Mouse (Mus musculus) midbrain, embryonic 13.5 days (tissue): ENCODE measurements around the gene Cers1. TPM values are rescaled to one million over a fixed set of nuclear protein-coding genes. Genes with fewer than 3 reads are reported as not detected.

Experiments
- ATAC-seq: fragments of 200-750 bp; cut with Nextera tagmentation; 2 replicates; pipeline ENCODE4 v1.8.0; 2017; ENCODE audit warnings: mild to moderate bottlenecking, moderate TSS enrichment, moderate library complexity
- H3K27ac ChIP-seq: fragments of 300-500 bp; sonication (generic); 2 replicates; pipeline ENCODE4 v1.5.1; 2015; ENCODE audit warnings: inconsistent platforms, mild to moderate bottlenecking, moderate library complexity
- H3K27me3 ChIP-seq: fragments of 300-500 bp; sonication (generic); 2 replicates; pipeline ENCODE4 v1.6.1; 2015; ENCODE audit warnings: mild to moderate bottlenecking, inconsistent platforms
- H3K36me3 ChIP-seq: fragments of 300-500 bp; sonication (generic); 2 replicates; pipeline ENCODE4 v1.6.1; 2015; ENCODE audit warnings: mild to moderate bottlenecking, inconsistent platforms
- H3K4me1 ChIP-seq: fragments of 300-500 bp; sonication (generic); replicated peaks from 2 replicates; pipeline ENCODE4 v1.6.1; 2015; ENCODE audit warnings: inconsistent platforms
- H3K4me2 ChIP-seq: fragments of 300-500 bp; sonication (generic); replicated peaks from 2 replicates; pipeline ENCODE4 v1.6.1; 2015; ENCODE audit warnings: moderate library complexity, mild to moderate bottlenecking, inconsistent platforms
- H3K4me3 ChIP-seq: fragments of 300-500 bp; sonication (generic); replicated peaks from 2 replicates; pipeline ENCODE4 v1.5.1; 2015; ENCODE audit warnings: mild to moderate bottlenecking, inconsistent platforms
- H3K9ac ChIP-seq: fragments of 300-500 bp; sonication (generic); replicated peaks from 2 replicates; pipeline ENCODE4 v1.6.1; 2015; ENCODE audit warnings: mild to moderate bottlenecking, inconsistent platforms
- H3K9me3 ChIP-seq: fragments of 300-500 bp; sonication (generic); 2 replicates; pipeline ENCODE4 v1.6.1; 2016; ENCODE audit warnings: mild to moderate bottlenecking, inconsistent platforms
- WGBS: fragments of 180-500 bp; shearing (Covaris S2); methylation state at CpG from one replicate; pipeline ENCODE4 v1.1.7; 2015; 5-methylcytosine and 5-hydroxymethylcytosine counted together
- polyA plus RNA-seq: library from polyadenylated mRNA; unstranded; fragments of >200 nt; fragmentation: Nextera tagmentation; extraction: Ambion mirVana; gene quantifications from 2 replicates; pipeline ENCODE4 v1.2.1, GENCODE M21; 2015

The Cers1 gene
- polyA plus RNA-seq, 1 experiment from 2014 or later = 26.2 TPM

DNA sequence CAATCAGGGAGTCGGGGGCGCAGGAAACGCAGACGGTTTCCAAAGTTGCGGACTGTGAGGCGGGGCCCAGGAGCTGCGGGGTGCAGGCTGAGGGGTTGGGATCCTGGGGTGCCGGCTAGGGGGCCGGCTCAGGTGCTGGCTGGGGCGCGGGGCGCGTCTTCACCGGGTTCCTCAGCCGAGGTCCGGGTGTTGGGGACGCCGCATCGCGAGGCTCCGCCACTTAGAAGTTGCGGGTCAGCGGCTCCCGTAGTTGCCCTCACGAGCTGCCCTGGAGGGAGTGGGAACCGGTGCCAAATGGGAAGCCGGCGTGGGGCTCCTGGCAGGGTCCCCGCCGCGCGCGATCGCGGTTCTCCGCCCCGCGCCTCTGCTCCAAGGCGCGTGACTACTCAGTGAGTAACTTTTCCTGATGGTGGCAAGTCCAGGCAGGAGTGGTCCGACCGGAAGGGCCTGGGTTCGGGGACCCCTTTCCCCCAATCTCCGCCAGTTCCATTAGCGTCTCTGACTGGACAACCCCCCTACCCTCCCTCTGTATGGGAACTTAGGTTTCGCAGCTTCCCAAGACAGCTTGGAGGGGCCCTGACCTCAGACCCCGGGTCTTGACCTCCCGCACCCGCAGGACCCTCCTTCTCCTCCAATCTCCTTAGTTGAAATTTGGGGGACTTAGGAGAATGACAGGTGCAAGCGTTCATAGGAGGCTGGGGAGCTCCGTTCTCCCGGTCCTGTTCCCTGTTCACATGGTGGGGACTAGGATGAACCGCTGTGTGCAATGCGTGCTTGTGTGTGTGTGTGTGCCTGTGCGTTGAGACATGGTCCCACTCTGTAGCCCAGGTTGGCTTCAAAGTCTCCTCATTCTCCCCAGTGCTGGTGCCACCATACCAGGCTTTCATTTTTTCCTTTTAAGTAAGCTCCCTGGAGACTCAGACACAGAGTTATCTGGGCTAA, 32.2 kb upstream of the Cers1 start:
- H3K4me2 ChIP-seq = peak overlapping the region; percentile 88
- peak overlapping the region; percentile 90 for H3K4me3 ChIP-seq
- H3K27me3 ChIP-seq = no peaks in the 10 kb centered on the region
- peaks cover 38% of the 10 kb centered on the region for H3K36me3 ChIP-seq
- H3K4me1 ChIP-seq = peaks cover 22% of the 10 kb centered on the region
- WGBS = under 1% methylated on average over 54 of the region's 55 CpGs
- H3K9me3 ChIP-seq = no peaks in the 10 kb centered on the region
- peak overlapping the region; percentile 93 for H3K9ac ChIP-seq
- peak; percentile 66 for ATAC-seq
- H3K27ac ChIP-seq = peak overlapping the region; percentile 72

- no peak overlapping the region for H3K9ac ChIP-seq
- peak overlapping the region; percentile 88 for H3K4me2 ChIP-seq
- H3K4me1 ChIP-seq = peaks cover 22% of the 10 kb centered on the region
- no peaks in the 10 kb centered on the region for H3K9me3 ChIP-seq
- H3K36me3 ChIP-seq = peaks cover 46% of the 10 kb centered on the region
- no peak for ATAC-seq
- H3K4me3 ChIP-seq = 0 out of 2 replicates have a peak overlapping the region, but pooled peaks have one; percentile 90
- no peaks in the 10 kb centered on the region for H3K27me3 ChIP-seq
- no peak overlapping the region for H3K27ac ChIP-seq
- 68% methylated on average over 5 of the region's 5 CpGs for WGBS
Observed at GRCm38 (mm10) chr8:70284421-70284820, 31.2 kb upstream of the Cers1 start.

- Histone ChIP-seq H3K27me3 (no peaks in the 10 kb centered on the region), H3K27ac (no peak overlapping the region), H3K4me1 (peaks cover 22% of the 10 kb centered on the region), H3K9ac (no peak overlapping the region), H3K9me3 (no peaks in the 10 kb centered on the region), H3K4me2 (no peak overlapping the region), H3K36me3 (peaks cover 53% of the 10 kb centered on the region), H3K4me3 (no peak overlapping the region)
- WGBS = 97% methylated on average over 15 of the region's 15 CpGs
- ATAC-seq = no peak
Observed at GRCm38 (mm10) chr8:70285304-70285703, 30.3 kb upstream of the Cers1 start.

DNA sequence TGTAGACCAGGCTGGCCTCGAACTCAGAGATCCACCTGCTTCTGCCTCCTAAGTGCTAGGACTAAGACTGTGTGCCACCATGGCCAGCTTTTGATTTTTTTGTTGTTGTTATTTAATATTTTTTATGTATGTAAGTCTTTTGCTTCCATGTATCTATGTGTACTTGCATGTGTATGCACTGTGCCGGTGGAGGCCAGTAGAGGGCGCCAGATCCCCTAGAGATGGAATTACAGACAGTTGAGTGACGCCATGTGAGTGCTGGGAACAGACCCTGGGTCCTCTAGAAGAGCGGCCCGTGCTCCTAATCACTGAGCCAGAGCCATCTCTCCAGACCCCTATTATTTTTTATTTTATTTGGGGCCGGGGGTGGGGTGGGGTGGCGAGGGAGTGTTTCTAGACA, 28.8 kb upstream of the Cers1 start:
- H3K4me2 ChIP-seq = no peak overlapping the region
- H3K9me3 ChIP-seq = no peaks in the 10 kb centered on the region
- H3K27ac ChIP-seq = no peak overlapping the region
- no peak for ATAC-seq
- no peaks in the 10 kb centered on the region for H3K27me3 ChIP-seq
- WGBS = 89% methylated on average over 8 of the region's 8 CpGs
- no peak overlapping the region for H3K9ac ChIP-seq
- H3K4me1 ChIP-seq = peaks cover 22% of the 10 kb centered on the region
- H3K4me3 ChIP-seq = no peak overlapping the region
- H3K36me3 ChIP-seq = peaks cover 67% of the 10 kb centered on the region

- Histone ChIP-seq H3K36me3 (peaks cover 93% of the 10 kb centered on the region), H3K27ac (no peak overlapping the region), H3K9ac (no peak overlapping the region), H3K4me2 (no peak overlapping the region), H3K9me3 (no peaks in the 10 kb centered on the region), H3K4me1 (no peaks in the 10 kb centered on the region), H3K27me3 (no peaks in the 10 kb centered on the region), H3K4me3 (no peak overlapping the region)
- 83% methylated on average over 5 of the region's 5 CpGs for WGBS
- ATAC-seq = no peak
Observed at GRCm38 (mm10) chr8:70293988-70294405, 21.6 kb upstream of the Cers1 start.

GRCm38 (mm10) chr8:70300881-70301280, 14.7 kb upstream of the Cers1 start:
- WGBS = 81% methylated on average over 3 of the region's 3 CpGs
- no peaks in the 10 kb centered on the region for H3K27me3 ChIP-seq
- H3K4me1 ChIP-seq = peaks cover 33% of the 10 kb centered on the region
- ATAC-seq = no peak
- peaks cover 60% of the 10 kb centered on the region for H3K36me3 ChIP-seq
- H3K4me2 ChIP-seq = no peak overlapping the region
- no peak overlapping the region for H3K9ac ChIP-seq
- no peaks in the 10 kb centered on the region for H3K9me3 ChIP-seq
- no peak overlapping the region for H3K4me3 ChIP-seq
- H3K27ac ChIP-seq = no peak overlapping the region

DNA sequence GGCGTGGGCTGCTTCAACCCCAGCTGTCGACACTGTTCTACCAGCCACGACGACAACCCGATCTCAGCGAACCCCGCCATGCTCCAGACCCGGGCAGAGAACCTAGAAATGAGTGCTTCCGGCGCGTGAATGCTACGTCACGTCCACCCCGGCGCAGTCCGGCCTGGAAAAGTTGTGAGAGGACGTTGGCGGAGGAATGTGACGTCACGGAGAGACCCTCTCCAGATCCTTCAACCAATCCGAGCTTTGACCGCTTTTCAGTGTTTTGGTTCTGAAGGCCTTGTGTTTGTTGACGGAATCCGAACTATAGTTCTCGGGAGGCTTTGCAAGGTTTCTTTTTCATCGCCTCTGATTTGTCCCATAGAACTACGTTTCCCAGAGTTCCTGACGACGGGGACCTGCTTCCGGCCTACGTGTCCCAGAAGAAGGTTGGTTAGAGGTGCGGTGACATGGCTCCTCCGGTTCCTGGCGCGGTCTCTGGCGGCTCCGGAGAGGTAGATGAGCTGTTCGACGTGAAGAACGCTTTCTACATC, 13.2 kb upstream of the Cers1 start, which contains the start of the genes Ddx49 and Cope:
Ddx49 (minus strand) TSS at position 132 of the 533 bp plus-strand sequence.
Cope (plus strand) TSS at position 161 of the 533 bp plus-strand sequence.
- H3K9ac ChIP-seq = peak within 1 kb of the TSS; percentile 83
- peak within 1 kb of the TSS; percentile 97 for H3K4me2 ChIP-seq
- ATAC-seq = peak; percentile 94
- H3K9me3 ChIP-seq = no peaks in the 10 kb centered on the region
- H3K27me3 ChIP-seq = no peaks in the 10 kb centered on the region
- peaks cover 33% of the 10 kb centered on the region for H3K4me1 ChIP-seq
- 0% methylated on average over 40 of the region's 40 CpGs for WGBS
- H3K4me3 ChIP-seq = peak within 1 kb of the TSS; percentile 89
- H3K27ac ChIP-seq = peak within 1 kb of the TSS; percentile 60; the same call in 1 of the 2 replicates
- H3K36me3 ChIP-seq = peaks cover 57% of the 10 kb centered on the region

- peak overlapping the region; percentile 97 for H3K4me2 ChIP-seq
- peak overlapping the region; percentile 83 for H3K9ac ChIP-seq
- peak overlapping the region; percentile 89 for H3K4me3 ChIP-seq
- peak overlapping the region; percentile 60; the same call in 1 of the 2 replicates for H3K27ac ChIP-seq
- peak; percentile 48 for ATAC-seq
- 5% methylated on average over 16 of the region's 16 CpGs for WGBS
- H3K27me3 ChIP-seq = no peaks in the 10 kb centered on the region
- H3K36me3 ChIP-seq = peaks cover 57% of the 10 kb centered on the region
- H3K4me1 ChIP-seq = peaks cover 33% of the 10 kb centered on the region
- no peaks in the 10 kb centered on the region for H3K9me3 ChIP-seq
Observed at GRCm38 (mm10) chr8:70302901-70303300, 12.7 kb upstream of the Cers1 start.

GRCm38 (mm10) chr8:70309311-70309710, 6.3 kb upstream of the Cers1 start:
- H3K27me3 ChIP-seq = no peaks in the 10 kb centered on the region
- 22% methylated on average over 2 of the region's 2 CpGs for WGBS
- H3K9me3 ChIP-seq = no peaks in the 10 kb centered on the region
- H3K36me3 ChIP-seq = peaks cover 89% of the 10 kb centered on the region
- H3K4me1 ChIP-seq = peaks cover 6% of the 10 kb centered on the region
- H3K4me2 ChIP-seq = no peak overlapping the region
- no peak overlapping the region for H3K27ac ChIP-seq
- no peak overlapping the region for H3K9ac ChIP-seq
- H3K4me3 ChIP-seq = no peak overlapping the region
- ATAC-seq = no peak

GRCm38 (mm10) chr8:70313399-70313798, 2.2 kb upstream of the Cers1 start:
- no peak overlapping the region for H3K4me3 ChIP-seq
- ATAC-seq = no peak
- no peak overlapping the region for H3K4me2 ChIP-seq
- no peak overlapping the region for H3K9ac ChIP-seq
- no peak overlapping the region for H3K27ac ChIP-seq
- no peaks in the 10 kb centered on the region for H3K9me3 ChIP-seq
- peaks cover 37% of the 10 kb centered on the region for H3K4me1 ChIP-seq
- WGBS = 96% methylated on average over 2 of the region's 2 CpGs
- H3K36me3 ChIP-seq = peaks cover 54% of the 10 kb centered on the region
- H3K27me3 ChIP-seq = no peaks in the 10 kb centered on the region

DNA sequence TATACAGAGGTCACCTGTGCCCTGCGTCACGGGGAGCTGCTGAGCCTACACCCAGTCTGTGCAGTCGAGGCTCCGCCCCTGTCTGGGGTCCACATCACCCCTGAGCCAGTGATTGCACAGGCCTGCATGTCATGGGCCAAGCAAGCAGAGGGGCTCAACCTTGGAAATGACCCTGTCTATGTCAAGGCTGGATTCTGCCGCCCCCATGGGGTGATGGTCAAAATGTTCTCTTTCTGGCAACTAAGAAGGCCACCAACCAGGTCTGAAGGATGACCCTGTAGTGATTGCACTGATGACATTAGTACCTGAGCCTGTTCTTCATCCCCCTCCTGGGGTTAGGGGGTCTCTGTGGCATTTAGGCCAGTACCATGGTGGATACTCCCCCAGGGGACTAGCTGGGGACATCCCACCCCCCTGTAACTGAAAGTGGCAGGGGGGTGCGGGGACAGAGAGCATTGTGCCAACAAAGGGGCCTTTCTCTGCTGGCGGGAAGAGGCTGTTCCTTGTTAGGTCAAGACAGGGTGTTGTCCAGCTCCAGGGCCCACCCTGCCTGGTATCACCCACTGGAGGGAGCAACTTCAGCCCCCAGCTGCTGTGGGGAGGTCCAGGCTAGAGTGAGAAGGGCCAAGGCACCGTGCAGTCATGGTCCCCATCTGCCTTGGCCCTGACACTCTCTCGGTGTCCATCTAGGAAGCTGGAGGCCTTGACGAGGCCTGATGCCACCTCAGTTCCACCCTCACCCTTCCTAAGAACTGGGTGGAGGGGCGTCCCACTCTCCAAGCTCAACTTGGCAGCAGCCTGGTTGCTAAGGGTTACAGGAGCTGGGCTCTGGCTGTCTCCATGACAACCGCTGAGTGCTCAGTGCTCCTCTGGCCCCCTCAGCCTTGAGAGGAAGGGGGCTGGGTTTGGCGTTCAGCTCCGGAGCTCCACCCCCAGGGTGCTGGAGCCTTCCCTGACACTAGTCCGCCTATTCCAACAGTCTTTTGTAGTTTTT, 1.2 kb downstream of the Cers1 start:
- Histone ChIP-seq H3K27me3 (no peaks in the 10 kb centered on the region), H3K4me1 (peaks cover 37% of the 10 kb centered on the region), H3K4me3 (peak overlapping the region; percentile 66), H3K36me3 (peaks cover 50% of the 10 kb centered on the region), H3K9me3 (no peaks in the 10 kb centered on the region), H3K9ac (peak overlapping the region; percentile 84), H3K27ac (peak overlapping the region; percentile 95), H3K4me2 (peak overlapping the region; percentile 68)
- peak; percentile 91 for ATAC-seq
- 5% methylated on average over 15 of the region's 15 CpGs for WGBS
